Mouse (Mus musculus): ENCODE measurements around the gene Pigh. TPM values are rescaled to one million over a fixed set of nuclear protein-coding genes. Genes with fewer than 3 reads are reported as not detected.

Gene Pigh
- polyA plus RNA-seq (2015; fragmentation: Nextera tagmentation; extraction: Ambion mirVana): 18.2 and 20.9 TPM in 2 replicates

GRCm38 (mm10) chr12:79089182-79089812 lies at the start of gene Pigh:
TSS of gene Pigh (minus strand) at chr12:79089651.
- ATAC-seq: peak; percentile 75
- peaks cover 7% of the 10 kb centered on the region for H3K36me3 ChIP-seq (ENCODE audit: control insufficient read depth, insufficient read depth)
- H3K9ac ChIP-seq (ENCODE audit: low read depth, low read length): peak within 1 kb of the TSS; percentile 84
- H3K27ac ChIP-seq (ENCODE audit: low read depth, low read length): peak within 1 kb of the TSS; percentile 66; the same call in 1 of the 2 replicates
- no peaks in the 10 kb centered on the region for H3K27me3 ChIP-seq (replicated peaks; ENCODE audit: control insufficient read depth, insufficient read depth, low read length)
- no peak for TF ChIP-seq CTCF (IDR thresholded peaks at IDR 0.05; ENCODE audit: low read depth)
- 0% methylated on average over 43 of the region's 53 CpGs for WGBS
- H3K4me2 ChIP-seq (replicated peaks; ENCODE audit: low read depth): peak within 1 kb of the TSS; percentile 84
- H3K4me3 ChIP-seq (ENCODE audit: low read depth, low read length): peak within 1 kb of the TSS; percentile 85
- H3K4me1 ChIP-seq (replicated peaks; ENCODE audit: control insufficient read depth, insufficient read depth, low read length): peaks cover 4% of the 10 kb centered on the region
- no peaks in the 10 kb centered on the region for H3K9me3 ChIP-seq (ENCODE audit: control insufficient read depth)

DNA sequence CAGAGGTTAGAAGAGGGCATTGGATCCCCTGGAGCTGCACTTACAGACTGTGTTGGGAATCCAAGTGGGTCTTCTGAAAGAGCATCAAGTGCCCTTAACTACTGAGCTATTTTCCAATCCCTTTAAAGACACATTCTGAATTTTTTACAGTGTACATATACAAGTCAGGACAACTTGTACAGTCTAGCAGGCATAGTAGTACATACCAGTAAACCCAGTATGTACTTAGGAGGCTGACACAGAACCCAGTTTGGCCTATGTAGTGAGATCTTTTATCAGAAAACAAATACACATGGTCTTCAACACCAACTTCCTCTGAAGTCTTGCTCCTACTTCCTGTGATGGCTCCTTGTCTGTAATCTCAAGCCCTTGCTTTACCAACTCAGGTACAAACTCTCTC lies 49.5 kb upstream of the Pigh start:
- Histone ChIP-seq H3K9ac (ENCODE audit: low read depth, low read length) (no peak overlapping the region), H3K27me3 (replicated peaks; ENCODE audit: control insufficient read depth, insufficient read depth, low read length) (no peaks in the 10 kb centered on the region), H3K4me3 (ENCODE audit: low read depth, low read length) (no peak overlapping the region), H3K4me1 (replicated peaks; ENCODE audit: control insufficient read depth, insufficient read depth, low read length) (no peaks in the 10 kb centered on the region), H3K36me3 (ENCODE audit: control insufficient read depth, insufficient read depth) (no peaks in the 10 kb centered on the region), H3K27ac (ENCODE audit: low read depth, low read length) (no peak overlapping the region), H3K9me3 (ENCODE audit: control insufficient read depth) (no peaks in the 10 kb centered on the region), H3K4me2 (replicated peaks; ENCODE audit: low read depth) (no peak overlapping the region)
- no peak for TF ChIP-seq CTCF (IDR thresholded peaks at IDR 0.05; ENCODE audit: low read depth)
- ATAC-seq: no peak

GRCm38 (mm10) chr12:79136949-79137348 lies 47.5 kb upstream of the Pigh start:
- Histone ChIP-seq H3K4me1 (replicated peaks; ENCODE audit: control insufficient read depth, insufficient read depth, low read length) (no peaks in the 10 kb centered on the region), H3K36me3 (ENCODE audit: control insufficient read depth, insufficient read depth) (no peaks in the 10 kb centered on the region), H3K4me2 (replicated peaks; ENCODE audit: low read depth) (no peak overlapping the region), H3K9ac (ENCODE audit: low read depth, low read length) (no peak overlapping the region), H3K4me3 (ENCODE audit: low read depth, low read length) (no peak overlapping the region), H3K27ac (ENCODE audit: low read depth, low read length) (no peak overlapping the region), H3K9me3 (ENCODE audit: control insufficient read depth) (no peaks in the 10 kb centered on the region), H3K27me3 (replicated peaks; ENCODE audit: control insufficient read depth, insufficient read depth, low read length) (peaks cover 8% of the 10 kb centered on the region; the same call in 1 of the 2 replicates)
- no peak for TF ChIP-seq CTCF (IDR thresholded peaks at IDR 0.05; ENCODE audit: low read depth)
- ATAC-seq: no peak
- 80% methylated on average over 7 of the region's 7 CpGs for WGBS

- 33% methylated on average over 4 of the region's 4 CpGs for WGBS
- no peak overlapping the region for H3K4me2 ChIP-seq (replicated peaks; ENCODE audit: low read depth)
- H3K27me3 ChIP-seq (replicated peaks; ENCODE audit: control insufficient read depth, insufficient read depth, low read length): peaks cover 26% of the 10 kb centered on the region
- H3K9me3 ChIP-seq (ENCODE audit: control insufficient read depth): no peaks in the 10 kb centered on the region
- H3K4me1 ChIP-seq (replicated peaks; ENCODE audit: control insufficient read depth, insufficient read depth, low read length): peaks cover 6% of the 10 kb centered on the region; the same call in 1 of the 2 replicates
- H3K36me3 ChIP-seq (ENCODE audit: control insufficient read depth, insufficient read depth): no peaks in the 10 kb centered on the region
- no peak for TF ChIP-seq CTCF (IDR thresholded peaks at IDR 0.05; ENCODE audit: low read depth)
- H3K9ac ChIP-seq (ENCODE audit: low read depth, low read length): no peak overlapping the region
- ATAC-seq: no peak
- H3K4me3 ChIP-seq (ENCODE audit: low read depth, low read length): no peak overlapping the region
- H3K27ac ChIP-seq (ENCODE audit: low read depth, low read length): no peak overlapping the region
Measured at GRCm38 (mm10) chr12:79135105-79135504, 45.7 kb upstream of the Pigh start.

GRCm38 (mm10) chr12:79134676-79135075 lies 45.2 kb upstream of the Pigh start:
- Histone ChIP-seq H3K4me1 (replicated peaks; ENCODE audit: control insufficient read depth, insufficient read depth, low read length) (peaks cover 6% of the 10 kb centered on the region; the same call in 1 of the 2 replicates), H3K27ac (ENCODE audit: low read depth, low read length) (no peak overlapping the region), H3K4me3 (ENCODE audit: low read depth, low read length) (no peak overlapping the region), H3K27me3 (replicated peaks; ENCODE audit: control insufficient read depth, insufficient read depth, low read length) (peaks cover 29% of the 10 kb centered on the region), H3K4me2 (replicated peaks; ENCODE audit: low read depth) (no peak overlapping the region), H3K9ac (ENCODE audit: low read depth, low read length) (no peak overlapping the region), H3K9me3 (ENCODE audit: control insufficient read depth) (no peaks in the 10 kb centered on the region), H3K36me3 (ENCODE audit: control insufficient read depth, insufficient read depth) (no peaks in the 10 kb centered on the region)
- TF ChIP-seq CTCF (IDR thresholded peaks at IDR 0.05; ENCODE audit: low read depth): no peak
- 46% methylated on average over 8 of the region's 8 CpGs for WGBS
- no peak for ATAC-seq

- H3K9me3 ChIP-seq (ENCODE audit: control insufficient read depth): no peaks in the 10 kb centered on the region
- no peak overlapping the region for H3K9ac ChIP-seq (ENCODE audit: low read depth, low read length)
- H3K36me3 ChIP-seq (ENCODE audit: control insufficient read depth, insufficient read depth): no peaks in the 10 kb centered on the region
- peak overlapping the region; percentile 80 for H3K4me2 ChIP-seq (replicated peaks; ENCODE audit: low read depth)
- 42% methylated on average over 5 of the region's 5 CpGs for WGBS
- H3K27me3 ChIP-seq (replicated peaks; ENCODE audit: control insufficient read depth, insufficient read depth, low read length): peaks cover 30% of the 10 kb centered on the region
- ATAC-seq: no peak
- H3K4me1 ChIP-seq (replicated peaks; ENCODE audit: control insufficient read depth, insufficient read depth, low read length): peaks cover 6% of the 10 kb centered on the region; the same call in 1 of the 2 replicates
- TF ChIP-seq CTCF (IDR thresholded peaks at IDR 0.05; ENCODE audit: low read depth): no peak
- no peak overlapping the region for H3K4me3 ChIP-seq (ENCODE audit: low read depth, low read length)
- no peak overlapping the region for H3K27ac ChIP-seq (ENCODE audit: low read depth, low read length)
Measured at GRCm38 (mm10) chr12:79131706-79132460, 42.4 kb upstream of the Pigh start.
